Mouse (Mus musculus) adrenal gland, adult 2 months (tissue): ENCODE measurements around the gene Cblb. TPM values are rescaled to one million over a fixed set of nuclear protein-coding genes. Genes with fewer than 3 reads are reported as not detected.

Experiments
- DNase-seq: peaks from one replicate; pipeline ENCODE4 v3.0.0; 2021
- polyA plus RNA-seq: library from polyadenylated mRNA; depleted of rRNA; stranded (reverse); fragments of >200 nt; gene quantifications from 2 replicates; pipeline ENCODE4 v1.2.3, GENCODE M21; 2012
- total RNA-seq, 2 experiments: library from RNA; stranded (reverse); gene quantifications; 2 replicates each; pipeline ENCODE4 v1.2.3; 2021

The Cblb gene
- total and polyA plus RNA-seq, 3 experiments = 7.8 to 39.4 (median 26.8) TPM

GRCm38 (mm10) chr16:52194040-52194439, 163.0 kb downstream of the Cblb start:
- DNase-seq = no peak

- DNase-seq = no peak
Measured at GRCm38 (mm10) chr16:52194866-52195265, 163.8 kb downstream of the Cblb start.

GRCm38 (mm10) chr16:52200107-52200506, 169.1 kb downstream of the Cblb start:
- DNase-seq = no peak

GRCm38 (mm10) chr16:52210844-52211606, 180.0 kb downstream of the Cblb start:
- no peak for DNase-seq

- DNase-seq = no peak
Measured at GRCm38 (mm10) chr16:52219069-52219468, 188.0 kb downstream of the Cblb start.

GRCm38 (mm10) chr16:52222896-52223295, 191.9 kb downstream of the Cblb start:
- DNase-seq = no peak

GRCm38 (mm10) chr16:52229446-52229845, 198.4 kb downstream of the Cblb start:
- no peak for DNase-seq

GRCm38 (mm10) chr16:52229930-52230329, 198.9 kb downstream of the Cblb start:
- DNase-seq = no peak

GRCm38 (mm10) chr16:52242144-52242543, 211.1 kb downstream of the Cblb start:
- no peak for DNase-seq

- no peak for DNase-seq
Measured at GRCm38 (mm10) chr16:52243421-52243973, 212.5 kb downstream of the Cblb start.

- no peak for DNase-seq
Measured at GRCm38 (mm10) chr16:52250196-52250595, 219.2 kb downstream of the Cblb start.

GRCm38 (mm10) chr16:52250935-52251334, 219.9 kb downstream of the Cblb start:
- no peak for DNase-seq
